Mouse (Mus musculus) myocyte (in vitro differentiated cells): ENCODE measurements around the gene Gosr1.
A peak's percentile ranks its signal among the peaks of the same experiment; 100 is the strongest.

Source experiments
- MYOD1 ChIP-seq, 3 experiments: IDR thresholded peaks; one replicate each; pipeline ENCODE4 v1.6.1; 2011; ENCODE audit warnings: control low read depth in 2 of 3, low read depth in 2 of 3, mild to moderate bottlenecking in 2 of 3, moderate library complexity in 1 of 3; ENCODE audit not compliant: insufficient read length in 2 of 3, control insufficient read depth in 1 of 3
- MYOG ChIP-seq, 3 experiments: IDR thresholded peaks; one replicate each; pipeline ENCODE4 v1.6.1; 2011; ENCODE audit warnings: control low read depth in 2 of 3, low read depth in 2 of 3, mild to moderate bottlenecking in 2 of 3; ENCODE audit not compliant: insufficient read length in 2 of 3, control insufficient read depth in 1 of 3, insufficient read depth in 1 of 3
- POLR2A ChIP-seq: IDR thresholded peaks from one replicate; pipeline ENCODE4 v1.6.1; 2011; ENCODE audit warnings: low read depth, mild to moderate bottlenecking, control low read depth, moderate library complexity; ENCODE audit not compliant: insufficient read length

DNA sequence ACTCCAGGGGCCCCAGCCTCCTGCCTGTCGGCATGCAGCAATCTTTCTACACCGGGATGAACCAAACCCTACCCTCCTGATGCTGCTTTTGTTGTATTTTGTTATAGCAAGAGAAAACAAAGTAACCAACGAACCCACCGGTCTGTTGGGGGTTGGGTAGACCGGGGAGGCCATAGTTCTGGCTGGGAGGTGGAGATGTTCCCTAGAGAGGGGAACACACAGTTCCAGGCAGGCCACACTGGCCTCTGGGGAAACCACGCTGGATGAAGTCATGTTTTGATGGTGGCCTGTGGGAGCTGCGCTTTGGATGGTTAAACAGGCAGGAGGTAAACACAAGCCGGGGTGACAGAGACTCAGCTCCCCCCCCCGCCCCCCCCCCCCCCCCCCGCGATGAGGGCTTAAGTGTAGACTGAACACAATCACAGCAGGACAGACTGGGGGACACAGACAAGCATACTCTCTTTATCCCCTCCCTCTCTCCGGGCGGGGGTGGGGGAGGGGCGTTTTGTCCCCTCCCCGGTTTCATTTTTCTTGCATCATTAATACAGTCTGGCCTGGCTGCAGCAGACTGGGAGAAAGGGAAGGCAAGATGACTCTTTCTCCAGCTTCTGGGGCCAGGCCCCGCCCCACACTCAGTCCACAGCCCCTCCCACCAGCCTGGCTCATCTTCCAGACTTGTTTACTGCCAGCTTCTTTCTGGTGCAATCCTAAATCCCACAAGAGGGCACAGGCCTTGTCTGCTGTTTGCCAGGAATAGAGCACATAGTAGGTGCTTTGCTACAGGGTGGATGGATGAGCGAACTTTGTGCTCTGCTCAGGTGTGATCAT is 53.5 kb downstream of the Gosr1 start:
- TF ChIP-seq MYOG (IDR thresholded peaks at IDR 0.05; ENCODE audit: control insufficient read depth in 1 of 3, insufficient read depth in 1 of 3, insufficient read length in 2 of 3, low read depth in 2 of 3) (no peak), POLR2A (peak; percentile 40), MYOD1 (IDR thresholded peaks at IDR 0.05; ENCODE audit: control insufficient read depth in 1 of 3, insufficient read length in 2 of 3, low read depth in 2 of 3) (no peak)
